Mouse (Mus musculus): ENCODE measurements around the gene Spint3.
"Not testable (repeated sequence)": the region's sequence is repeated elsewhere in the genome, so short reads cannot be mapped to it uniquely, and the experiment has no call there.

Spint3 gene

DNA sequence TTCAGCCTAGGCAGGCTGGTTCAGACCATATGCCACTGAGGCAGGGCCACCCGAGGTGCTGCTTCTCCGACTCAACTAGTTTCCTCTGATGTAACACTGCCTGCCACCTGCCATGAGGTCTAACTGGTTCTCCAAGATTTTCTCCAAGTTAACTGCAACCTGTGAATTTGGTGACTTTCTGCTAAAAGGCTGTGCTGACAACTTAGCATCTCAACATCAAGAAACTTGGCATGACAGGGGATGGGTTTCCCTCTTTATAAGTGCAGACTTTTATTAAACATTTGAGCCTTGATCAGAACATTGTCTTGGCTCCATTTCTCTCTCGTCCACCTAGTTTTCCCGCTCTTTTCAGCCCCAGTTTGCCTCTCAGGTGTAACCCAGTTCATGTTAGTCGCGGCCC lies at the start of gene Spint3:
Gene Spint3 (minus strand): TSS at position 101 of the 400 bp plus-strand sequence.
- DNase-seq (ENCODE audit: low spot score in 2 of 2) = not testable (repeated sequence)

DNA sequence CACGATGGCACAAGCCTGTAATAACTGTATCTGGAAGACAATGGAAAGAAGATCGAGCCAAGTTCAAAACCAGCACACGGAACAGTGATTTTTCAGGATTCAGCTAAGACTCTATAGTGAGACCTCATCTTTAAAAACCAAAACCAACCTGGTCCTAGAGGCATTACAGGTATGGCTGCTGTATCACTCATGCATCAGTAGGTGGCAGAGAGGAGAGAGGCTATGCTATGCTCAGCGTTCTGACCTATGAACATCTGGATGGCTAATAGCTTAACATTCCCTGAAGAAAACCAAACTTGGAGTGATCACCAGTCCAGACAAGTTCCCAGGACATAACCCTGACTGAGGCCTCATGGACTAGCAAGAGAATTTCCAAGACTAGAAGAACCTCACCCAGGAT lies 48.5 kb upstream of the Spint3 start:
- DNase-seq (ENCODE audit: low spot score in 2 of 2) = no peak

DNA sequence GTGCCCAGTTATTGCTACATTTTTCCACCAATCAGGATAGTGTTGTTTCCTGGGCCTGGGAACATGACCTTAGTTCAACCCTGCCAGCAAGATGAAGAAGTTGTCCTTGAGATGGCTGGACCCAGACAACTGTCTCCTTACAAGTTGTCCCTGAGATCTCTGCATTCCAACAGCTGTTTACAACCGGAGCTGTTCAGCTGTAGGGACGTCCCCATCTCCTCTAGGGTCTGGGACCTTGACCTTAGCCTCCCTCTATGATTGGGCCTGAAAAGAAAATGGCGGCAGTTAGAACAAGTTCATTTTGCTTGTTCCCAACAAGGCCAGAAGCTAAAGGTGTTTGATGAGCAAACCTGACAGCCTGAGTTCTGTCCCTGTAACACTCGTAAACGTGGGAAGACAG lies 45.8 kb upstream of the Spint3 start:
- DNase-seq (ENCODE audit: low spot score in 2 of 2) = no peak

DNA sequence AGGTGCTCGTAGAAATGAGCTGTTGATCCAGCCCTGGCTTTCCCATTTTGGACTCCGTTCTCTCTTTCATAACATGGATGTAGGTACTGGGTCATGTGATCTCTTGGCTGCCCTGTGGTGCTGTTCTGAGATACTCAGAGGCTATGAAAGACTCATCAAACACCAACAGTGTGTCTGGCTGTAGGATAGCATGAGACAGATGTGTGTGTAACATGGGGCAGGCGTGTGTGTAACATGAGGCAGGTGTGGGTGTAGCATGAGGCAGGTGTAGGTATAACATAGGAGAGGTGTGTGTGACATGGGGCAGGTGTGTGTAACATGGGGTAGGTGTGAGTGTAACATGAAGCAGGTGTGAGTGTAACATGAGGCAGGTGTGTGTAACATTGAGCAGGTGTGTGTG lies 42.1 kb upstream of the Spint3 start:
- no peak for DNase-seq (ENCODE audit: low spot score in 2 of 2)

DNA sequence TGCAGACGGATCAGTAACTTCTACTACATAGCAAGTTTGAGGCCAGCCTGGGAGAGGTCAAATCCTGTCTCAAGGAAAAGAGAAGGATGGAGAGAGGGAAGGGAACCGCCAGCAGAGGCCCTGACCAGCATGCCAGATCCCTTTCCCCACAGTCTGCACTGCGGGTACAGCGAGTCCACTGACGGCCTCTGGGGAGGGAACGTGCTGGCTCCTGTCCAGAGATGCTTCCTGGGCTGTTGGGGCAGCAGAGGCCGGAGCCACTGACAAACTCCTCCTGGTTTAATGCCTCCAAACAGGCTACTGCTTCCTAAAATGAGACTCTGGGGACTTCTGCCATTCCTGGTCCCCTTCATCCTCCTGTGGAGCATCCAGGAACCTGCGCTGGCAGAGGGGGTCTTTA lies 40.2 kb upstream of the Spint3 start, which contains the start of the genes Wfdc6b and Wfdc8:
Gene Wfdc6b (plus strand): TSS at position 52 of the 400 bp plus-strand sequence.
Gene Wfdc8 (minus strand): TSS at position 156 of the 400 bp plus-strand sequence.
- not testable (repeated sequence) for DNase-seq (ENCODE audit: low spot score in 2 of 2)

DNA sequence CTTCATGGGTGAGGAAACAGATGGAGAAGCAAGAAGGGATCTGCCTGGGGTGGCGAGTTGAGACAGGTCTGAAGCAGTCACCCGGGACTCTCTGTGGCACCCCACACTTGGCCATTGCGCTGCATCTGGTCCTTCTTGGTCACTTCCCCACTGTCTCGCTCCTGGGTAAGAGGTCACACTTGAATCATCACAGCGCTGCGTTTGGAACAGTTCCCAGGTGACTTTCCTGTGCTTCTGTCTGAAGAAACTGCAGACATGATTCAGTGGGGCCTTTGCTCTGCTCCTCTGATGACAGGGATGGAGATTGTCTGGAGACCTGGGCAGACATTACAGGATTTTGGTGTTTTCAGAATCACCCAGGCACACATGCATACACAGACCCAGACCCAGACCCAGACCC lies 35.5 kb upstream of the Spint3 start:
- DNase-seq (ENCODE audit: low spot score in 2 of 2) = no peak

DNA sequence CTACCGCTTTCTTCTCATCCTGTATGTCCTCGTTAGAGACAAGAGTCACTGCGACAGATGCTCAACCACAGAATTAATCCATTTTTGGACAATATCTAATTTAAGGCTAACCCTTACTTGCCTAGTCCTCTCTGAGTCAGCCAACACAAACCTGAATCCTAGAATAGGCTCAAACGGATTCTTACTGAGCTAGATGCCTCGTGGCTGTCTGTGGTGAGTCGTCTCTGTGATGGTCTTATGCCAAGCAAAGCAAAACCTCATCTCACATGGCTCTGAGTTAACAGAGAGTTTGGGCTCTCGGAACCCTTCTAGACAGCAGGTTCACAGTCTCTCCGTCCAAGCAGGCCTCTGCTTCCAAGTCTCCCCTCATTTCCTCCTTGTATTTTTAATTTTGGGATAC lies 31.2 kb upstream of the Spint3 start:
- DNase-seq (ENCODE audit: low spot score in 2 of 2) = no peak

DNA sequence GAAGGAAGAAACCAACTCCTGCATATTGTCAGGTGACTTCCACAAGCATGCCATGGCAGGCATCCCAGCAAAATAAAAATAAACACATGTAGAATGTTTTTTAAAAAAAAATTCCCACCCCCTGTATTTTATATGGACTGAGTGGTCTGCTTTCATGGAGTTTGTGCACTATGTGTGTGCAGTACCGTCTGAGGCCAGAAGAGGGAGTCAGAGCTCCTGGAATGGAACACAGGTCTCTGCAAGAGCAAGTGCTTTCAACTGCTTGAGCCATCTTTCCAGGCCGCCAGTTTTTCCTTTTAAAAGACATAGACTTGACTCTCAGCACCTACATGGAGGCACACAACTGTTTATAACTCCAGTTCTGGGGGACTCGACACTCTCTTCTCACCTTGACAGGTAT lies 30.2 kb upstream of the Spint3 start:
- DNase-seq (ENCODE audit: low spot score in 2 of 2) = no peak

DNA sequence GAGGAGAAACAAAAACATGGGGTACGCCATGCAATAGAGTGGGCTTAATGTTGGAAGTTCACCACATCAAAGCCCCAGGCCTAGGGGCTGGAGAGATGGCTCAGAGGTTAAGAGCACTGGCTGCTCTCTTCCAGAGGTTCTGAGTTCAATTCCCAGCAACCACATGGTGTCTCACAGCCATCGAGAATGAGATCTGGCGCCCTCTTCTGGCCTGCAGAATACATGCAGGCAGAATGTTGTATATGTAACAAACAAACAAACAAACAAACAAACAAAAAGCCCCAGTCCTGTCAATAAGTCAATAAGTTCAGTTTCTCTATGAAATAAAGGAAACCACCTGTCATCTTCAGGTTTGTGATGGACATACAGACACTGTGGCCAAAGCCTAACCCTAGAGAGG lies 26.9 kb upstream of the Spint3 start:
- DNase-seq (ENCODE audit: low spot score in 2 of 2) = no peak

DNA sequence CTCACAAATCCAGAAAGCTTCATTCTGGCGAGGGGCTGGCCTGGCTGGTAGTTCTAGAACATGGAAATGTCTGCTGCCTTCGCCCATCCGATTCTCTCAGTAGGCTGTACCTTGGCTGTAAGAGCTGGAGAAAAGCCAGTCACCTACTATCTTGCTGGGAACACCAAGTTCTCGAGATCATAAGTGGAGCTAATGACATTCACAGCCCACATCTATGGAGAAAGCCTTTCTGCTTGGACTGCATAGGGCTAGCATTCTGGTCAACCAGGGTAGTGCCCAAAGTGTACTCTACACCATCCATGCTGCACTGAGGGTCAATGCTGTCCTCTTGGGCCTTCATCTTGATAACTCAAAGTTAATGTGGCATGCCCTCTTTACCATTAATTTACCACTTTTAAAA lies 20.2 kb upstream of the Spint3 start, which contains the start of gene Eppin:
Gene Eppin (minus strand): TSS at position 101 of the 400 bp plus-strand sequence.
- DNase-seq (ENCODE audit: low spot score in 2 of 2) = no peak

DNA sequence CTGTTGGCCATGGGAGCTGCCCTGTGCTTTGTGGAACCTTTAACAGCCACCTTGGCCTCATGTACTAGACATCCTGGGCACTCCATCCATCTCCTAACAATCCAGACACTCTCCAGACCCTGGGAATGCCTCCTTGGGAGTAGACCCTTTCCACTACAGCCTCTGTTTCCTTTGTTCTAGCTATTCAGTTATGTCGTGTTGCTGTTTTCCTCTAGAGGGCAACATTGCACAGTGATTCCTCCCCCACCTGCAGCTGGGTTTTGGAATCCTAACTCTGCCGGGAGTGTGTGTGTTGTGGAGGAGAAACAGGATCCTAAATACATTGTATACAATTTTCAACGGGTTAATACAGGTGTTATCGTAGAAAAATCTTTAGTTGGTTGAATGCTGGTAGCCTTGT lies 18.8 kb upstream of the Spint3 start:
- no peak for DNase-seq (ENCODE audit: low spot score in 2 of 2)

DNA sequence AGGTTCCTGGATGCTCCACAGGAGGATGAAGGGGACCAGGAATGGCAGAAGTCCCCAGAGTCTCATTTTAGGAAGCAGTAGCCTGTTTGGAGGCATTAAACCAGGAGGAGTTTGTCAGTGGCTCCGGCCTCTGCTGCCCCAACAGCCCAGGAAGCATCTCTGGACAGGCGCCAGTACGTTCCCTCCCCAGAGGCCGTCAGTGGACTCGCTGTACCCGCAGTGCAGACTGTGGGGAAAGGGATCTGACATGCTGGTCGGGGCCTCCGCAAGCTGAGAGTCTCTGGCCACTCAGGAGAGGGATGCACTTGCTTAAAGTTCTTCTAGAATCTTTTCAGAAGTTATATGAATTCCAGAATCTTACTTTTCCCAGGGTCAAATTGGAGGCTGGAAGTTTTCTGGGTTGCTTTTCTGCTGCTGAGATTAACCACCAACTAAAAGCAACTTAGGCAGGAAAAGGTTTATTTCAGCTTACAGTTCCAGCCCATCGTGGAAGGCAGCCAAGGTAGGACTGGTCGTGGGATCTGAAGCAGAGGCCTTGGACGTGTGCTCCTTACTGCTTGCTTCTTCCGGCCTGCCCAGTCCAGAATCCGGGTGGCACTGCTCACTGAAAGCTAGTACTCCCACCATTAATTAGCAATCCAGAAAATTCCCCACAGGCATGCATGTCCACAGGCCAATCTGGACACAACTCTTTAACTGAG lies 11.9 kb upstream of the Spint3 start, which contains the start of gene Wfdc6a:
Gene Wfdc6a (minus strand): TSS at position 423 of the 701 bp plus-strand sequence.
- not testable (repeated sequence) for DNase-seq (ENCODE audit: low spot score in 2 of 2)

DNA sequence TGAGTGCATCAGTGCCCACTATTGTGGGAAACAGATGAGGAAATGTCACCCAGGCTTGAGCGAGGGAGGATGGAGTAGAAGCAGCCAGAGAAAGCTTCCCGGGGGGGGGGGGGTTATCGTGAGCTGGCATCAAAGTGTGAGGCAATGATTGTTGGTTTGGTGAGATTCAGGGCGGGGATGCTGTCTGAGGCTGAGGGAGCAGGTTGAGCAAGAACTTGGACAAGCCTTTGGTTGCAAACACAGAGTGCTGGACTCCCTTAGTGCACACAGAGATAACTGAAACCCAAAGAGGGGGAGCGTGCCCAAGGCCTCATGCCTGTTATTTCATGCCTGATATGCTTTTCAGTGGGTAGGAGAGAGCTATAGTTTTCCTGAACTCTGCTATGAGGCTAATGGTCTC lies 5.8 kb downstream of the Spint3 start:
- no peak for DNase-seq (ENCODE audit: low spot score in 2 of 2)

DNA sequence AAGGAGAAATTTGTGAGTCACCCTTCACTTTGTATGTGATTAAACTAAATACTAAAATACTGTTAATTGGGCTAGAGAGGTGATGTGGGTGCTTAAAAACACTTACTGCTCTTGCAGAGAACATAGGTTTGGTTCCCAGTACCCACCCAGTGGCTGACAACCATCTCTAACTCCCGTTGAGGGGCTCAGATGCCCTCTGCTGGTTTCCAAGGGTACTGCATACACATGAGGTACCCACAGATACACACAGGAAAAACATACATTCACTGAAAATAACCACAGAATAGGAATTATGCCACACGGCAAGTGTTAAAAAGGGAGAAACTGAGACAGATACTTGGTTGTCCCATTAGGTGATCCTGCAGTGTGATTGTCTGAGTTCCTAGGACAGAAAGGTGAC lies 6.3 kb downstream of the Spint3 start:
- peak in 1 of 2 experiments; percentile 28 for DNase-seq (ENCODE audit: low spot score in 2 of 2)

DNA sequence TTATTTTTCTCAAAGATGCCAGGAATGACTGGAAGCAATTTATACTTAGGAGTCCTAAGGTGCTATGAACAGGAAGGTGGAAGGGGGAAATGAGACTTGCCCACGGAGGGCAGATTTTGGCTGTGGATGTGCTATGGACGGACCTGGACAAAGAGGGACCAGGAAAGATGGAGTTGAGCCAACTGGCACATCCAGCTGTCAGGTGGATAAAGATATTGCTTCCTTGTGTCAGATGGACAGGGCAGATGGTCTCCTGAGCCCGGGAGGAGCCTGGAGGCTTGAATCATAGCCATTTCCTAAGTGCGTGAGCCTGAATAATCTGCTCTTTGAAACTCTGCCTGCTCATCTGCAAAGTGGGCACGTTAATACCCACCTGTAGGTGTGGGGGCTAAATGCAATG lies 8.9 kb downstream of the Spint3 start:
- no peak for DNase-seq (ENCODE audit: low spot score in 2 of 2)

DNA sequence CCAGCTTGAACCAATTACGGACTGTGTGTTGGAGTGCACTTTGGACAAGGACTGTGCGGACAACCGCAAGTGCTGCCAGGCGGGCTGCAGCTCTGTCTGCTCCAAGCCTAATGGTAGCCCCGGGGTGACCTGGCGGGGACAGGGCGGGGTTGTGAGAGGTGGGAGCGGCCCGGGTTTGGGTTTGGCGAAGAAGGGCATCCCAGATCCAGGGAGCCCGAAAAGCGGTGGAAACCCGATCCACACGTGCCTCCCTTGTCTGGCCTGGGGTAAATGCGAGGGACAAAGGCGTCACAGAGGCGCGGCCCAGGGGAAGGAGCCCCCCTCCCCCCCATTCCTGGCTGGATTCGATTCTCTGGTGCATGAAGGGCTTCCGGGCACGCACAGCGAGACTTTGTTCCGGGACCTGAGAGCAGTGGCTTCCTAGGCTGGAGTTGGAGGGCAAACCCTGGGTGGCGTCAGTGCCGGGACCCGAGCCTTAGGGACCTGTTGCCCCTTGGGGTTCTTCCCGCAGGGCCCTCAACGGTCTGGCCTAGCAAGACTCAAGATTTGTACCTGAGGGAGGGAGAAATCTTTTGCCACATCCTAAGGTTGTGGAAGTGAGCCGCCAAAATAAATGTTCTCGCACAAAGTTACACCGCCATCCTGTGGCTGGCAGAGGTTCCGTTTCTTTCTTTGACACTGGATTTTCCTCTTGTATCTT lies 9.8 kb downstream of the Spint3 start:
- DNase-seq (ENCODE audit: low spot score in 2 of 2) = no peak

DNA sequence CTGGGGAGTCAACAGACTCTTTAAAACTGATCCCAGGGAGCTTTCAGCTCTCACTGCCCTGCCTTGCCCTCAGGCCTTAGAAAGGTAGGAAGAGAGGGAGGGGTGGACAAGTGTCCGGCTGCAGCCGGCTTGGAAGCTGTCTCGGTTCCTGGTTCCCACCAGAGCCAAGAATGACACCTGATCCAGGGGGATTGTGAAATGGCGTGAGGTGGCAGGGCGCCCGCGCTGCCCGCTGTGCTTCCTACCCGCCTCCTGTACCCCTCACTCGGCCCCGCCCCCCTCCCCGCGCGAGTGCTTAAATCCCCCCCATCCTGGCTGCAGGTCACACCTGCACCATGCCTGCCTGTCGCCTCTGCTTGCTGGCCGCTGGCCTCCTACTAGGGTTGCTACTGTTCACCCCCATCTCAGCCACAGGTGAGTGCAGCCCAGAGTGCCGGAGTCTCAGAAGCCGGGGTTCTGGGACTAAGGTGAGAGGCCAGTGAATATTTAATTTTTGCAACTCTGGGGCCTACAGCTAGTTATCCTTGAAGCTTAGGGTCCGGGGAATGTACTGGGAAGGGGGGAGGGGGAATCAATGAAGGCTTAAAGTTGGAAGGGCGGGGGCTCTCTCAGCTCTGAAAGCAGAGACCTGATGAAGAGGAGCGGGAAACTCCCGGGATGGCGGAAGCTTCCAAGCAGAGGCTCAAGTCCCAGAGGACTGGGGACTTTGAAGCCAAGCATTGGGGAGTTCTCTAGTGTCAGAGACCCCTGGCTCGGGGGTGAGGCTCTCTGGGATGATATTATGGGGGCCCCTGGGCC lies 10.7 kb downstream of the Spint3 start, which contains the start of gene Wfdc2:
Gene Wfdc2 (plus strand): TSS at position 23 of the 798 bp plus-strand sequence.
- no peak for DNase-seq (ENCODE audit: low spot score in 2 of 2)

DNA sequence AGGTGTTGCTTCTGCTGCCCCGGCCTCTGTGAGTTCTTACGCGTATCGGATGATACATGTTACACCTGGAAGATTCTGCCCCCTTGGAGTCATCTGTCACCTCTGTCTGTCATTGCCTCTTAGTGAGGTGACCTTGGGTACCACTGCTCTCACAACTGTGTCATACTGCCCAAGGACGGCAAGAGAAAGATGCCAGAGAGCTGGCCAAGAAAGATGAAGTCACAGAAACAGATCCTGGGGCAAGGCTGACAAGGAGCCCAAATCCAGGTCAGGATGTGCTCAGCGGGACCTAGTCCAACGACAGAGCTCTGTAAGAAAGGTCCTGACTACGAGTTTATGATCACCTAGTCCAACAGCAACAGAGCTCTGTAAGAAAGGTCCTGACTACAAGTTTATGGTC lies 13.2 kb downstream of the Spint3 start:
- no peak for DNase-seq (ENCODE audit: low spot score in 2 of 2)

DNA sequence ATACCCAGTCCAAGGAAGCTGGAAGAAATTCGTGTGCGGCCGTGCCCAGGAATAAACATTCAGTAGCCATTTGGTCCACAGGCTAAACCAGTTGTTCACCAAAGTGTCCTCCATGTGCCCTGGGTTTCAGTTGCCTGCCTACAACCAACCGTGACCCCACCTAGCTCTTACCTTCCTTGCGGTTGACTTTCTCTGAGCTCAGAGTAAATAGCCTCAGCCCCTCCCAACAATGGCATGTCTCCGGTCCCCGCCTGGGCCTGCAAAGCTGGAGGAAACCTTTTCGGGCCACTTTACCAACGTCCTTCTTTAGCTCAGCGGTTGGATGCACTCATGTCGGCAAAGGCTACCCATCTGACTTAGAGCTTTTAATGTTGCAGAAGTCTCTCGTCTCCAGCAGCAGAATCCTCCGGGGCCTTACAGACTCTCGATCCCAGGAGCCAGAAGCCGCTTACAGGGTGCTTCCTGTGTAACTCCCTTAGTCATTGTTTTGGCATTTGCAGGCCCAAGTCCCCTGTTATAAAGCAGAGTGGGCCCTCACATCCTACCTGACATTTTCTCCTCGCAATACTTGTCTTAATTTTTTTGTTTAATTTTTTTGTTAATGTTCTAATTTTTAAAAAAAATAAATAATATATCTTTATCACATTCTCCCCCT lies 14.1 kb downstream of the Spint3 start:
- DNase-seq (ENCODE audit: low spot score in 2 of 2) = no peak

DNA sequence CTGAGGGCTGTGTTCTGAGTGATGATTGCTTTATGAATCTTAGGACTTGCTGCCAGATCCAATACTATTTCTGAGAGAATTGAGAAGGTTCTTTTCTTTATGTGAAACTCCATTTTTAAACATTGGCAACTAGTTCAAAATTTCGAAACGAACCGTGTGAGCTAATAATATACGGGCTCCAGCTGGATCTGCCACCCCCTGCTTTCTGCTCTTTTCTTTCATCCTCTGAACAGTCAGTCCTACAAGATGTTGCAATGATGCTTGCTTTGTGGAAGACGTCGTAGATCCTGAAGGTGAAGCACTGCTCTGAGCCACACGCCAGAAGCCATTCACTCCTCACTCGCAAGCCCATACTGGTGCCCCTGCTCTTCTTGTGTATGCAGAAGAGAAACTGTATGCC lies 14.8 kb downstream of the Spint3 start:
- no peak for DNase-seq (ENCODE audit: low spot score in 2 of 2)

DNA sequence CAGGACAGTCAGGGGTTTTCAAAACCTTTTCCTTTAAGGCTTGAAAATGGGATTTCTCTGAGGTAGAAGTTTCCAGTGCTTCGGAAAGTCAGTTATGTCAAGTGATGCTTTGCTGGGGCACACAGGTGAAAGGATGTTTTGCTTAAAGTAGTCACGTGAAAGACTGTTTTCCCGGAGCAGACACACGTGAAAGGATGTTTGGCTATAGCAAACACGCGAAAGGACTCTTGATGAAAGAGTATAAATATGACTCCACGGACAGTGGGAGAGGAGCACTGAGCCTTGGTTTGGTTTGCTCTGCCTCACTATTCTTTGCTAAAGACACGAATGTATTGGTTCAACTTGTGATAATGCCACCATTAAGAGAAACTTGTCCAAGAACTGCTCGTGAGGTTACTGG lies 21.8 kb downstream of the Spint3 start:
- DNase-seq (ENCODE audit: low spot score in 2 of 2) = no peak

DNA sequence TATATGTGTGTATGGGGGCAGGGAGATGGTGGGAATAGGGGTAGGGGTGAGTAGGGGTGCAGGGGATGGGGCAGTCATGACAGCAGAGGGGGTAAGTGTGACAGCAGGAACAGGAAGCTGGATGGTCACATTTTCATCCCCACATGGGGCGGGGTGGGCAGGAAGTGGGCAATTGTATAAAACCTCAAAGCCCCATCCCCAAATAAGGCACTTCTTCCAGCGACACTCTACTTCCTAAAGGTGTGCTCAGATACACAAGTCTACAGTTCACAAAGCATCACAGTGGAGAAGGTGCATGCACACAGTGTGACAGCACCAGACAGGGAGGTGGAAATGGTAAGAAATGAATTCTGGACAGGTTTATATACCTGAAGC lies 22.4 kb downstream of the Spint3 start:
- DNase-seq (ENCODE audit: low spot score in 2 of 2) = no peak

Measured in spleen, postnatal 10 days (tissue).